Mouse (Mus musculus) right cerebral cortex, adult 2 months (tissue): ENCODE results near the gene Stom.

Experiments used
- DNase-seq, 2 experiments: peaks; one replicate each; pipeline ENCODE4 v3.0.0; 2021 to 2022; ENCODE audit warnings: low spot score in 2 of 2

Stom gene

GRCm38 (mm10) chr2:35273536-35273935 is 63.2 kb downstream of the Stom start:
- no peak for DNase-seq

- no peak for DNase-seq
These were observed 63.9 kb downstream of the Stom start for GRCm38 (mm10) chr2:35272881-35273280.

GRCm38 (mm10) chr2:35271817-35272216 is 65.0 kb downstream of the Stom start:
- DNase-seq, result peak; percentile 60 to 65

GRCm38 (mm10) chr2:35270531-35270984 is 66.2 kb downstream of the Stom start:
- peak; percentile 66 for DNase-seq

GRCm38 (mm10) chr2:35269716-35270260 is 67.0 kb downstream of the Stom start:
- DNase-seq, result no peak

GRCm38 (mm10) chr2:35269136-35269535 is 67.6 kb downstream of the Stom start:
- DNase-seq, result no peak

GRCm38 (mm10) chr2:35267876-35268566 is 68.8 kb downstream of the Stom start:
- DNase-seq, result no peak

GRCm38 (mm10) chr2:35267156-35267875 is 69.5 kb downstream of the Stom start:
- DNase-seq, result no peak

GRCm38 (mm10) chr2:35266251-35266905 is 70.4 kb downstream of the Stom start:
- DNase-seq, result no peak

GRCm38 (mm10) chr2:35265775-35266174 is 71.0 kb downstream of the Stom start:
- DNase-seq, result no peak

GRCm38 (mm10) chr2:35265296-35265695 is 71.5 kb downstream of the Stom start:
- peak; percentile 48 to 57 for DNase-seq

- no peak for DNase-seq
These were observed 72.7 kb downstream of the Stom start for GRCm38 (mm10) chr2:35264095-35264494.
